Mouse (Mus musculus): ENCODE measurements around the gene Dqx1. TPM values are rescaled to one million over a fixed set of nuclear protein-coding genes. Genes with fewer than 3 reads are reported as not detected.

The Dqx1 gene
- polyA plus RNA-seq, 1 experiment from 2014 or later, result 1.4 TPM

DNA sequence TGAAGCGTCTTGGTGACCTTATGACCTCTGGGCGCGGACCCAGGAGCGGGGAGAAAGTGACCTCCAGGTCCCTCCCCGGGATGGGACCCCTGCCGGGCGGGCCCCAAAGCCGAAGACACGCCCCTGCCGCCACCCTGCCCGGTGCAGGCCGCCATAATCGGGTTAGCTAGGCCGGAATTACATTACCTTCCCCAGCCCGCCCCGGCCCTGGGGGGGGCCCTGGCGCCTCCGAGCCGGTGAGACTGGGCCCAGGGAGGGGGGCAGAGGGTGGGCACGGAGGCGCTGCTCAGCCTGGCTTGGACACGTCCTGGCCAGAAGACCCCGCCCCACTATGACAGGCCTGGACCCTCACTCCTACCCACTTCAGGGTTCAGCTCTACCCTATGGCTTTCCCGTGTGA is 13.6 kb downstream of the Dqx1 start:
- H3K4me1 ChIP-seq (ENCODE audit: control insufficient read depth, insufficient read depth, low read length), result peaks cover 7% of the 10 kb centered on the region; the same call in 1 of the 2 replicates
- ATAC-seq (ENCODE audit: insufficient read depth, low FRiP score, low TSS enrichment), result no peak
- WGBS, result 0% methylated on average over 24 of the region's 24 CpGs
- peak overlapping the region; percentile 23 for H3K4me3 ChIP-seq (ENCODE audit: low read depth, low read length)
- H3K9me3 ChIP-seq (ENCODE audit: control insufficient read depth, low read length), result no peaks in the 10 kb centered on the region
- peak overlapping the region; percentile 27 for H3K4me2 ChIP-seq (ENCODE audit: low read depth)
- no peak overlapping the region; the same call in 1 of the 2 replicates for H3K27ac ChIP-seq (ENCODE audit: low read depth, low read length)
- H3K36me3 ChIP-seq (ENCODE audit: control insufficient read depth, insufficient read depth, low read length), result no peaks in the 10 kb centered on the region
- H3K9ac ChIP-seq (ENCODE audit: low read length), result 0 out of 2 replicates have a peak overlapping the region, but pooled peaks have one; percentile 22
- DNase-seq (ENCODE audit: low spot score), result no peak
- peaks cover 87% of the 10 kb centered on the region for H3K27me3 ChIP-seq (ENCODE audit: control insufficient read depth, insufficient read depth, low read length)

DNA sequence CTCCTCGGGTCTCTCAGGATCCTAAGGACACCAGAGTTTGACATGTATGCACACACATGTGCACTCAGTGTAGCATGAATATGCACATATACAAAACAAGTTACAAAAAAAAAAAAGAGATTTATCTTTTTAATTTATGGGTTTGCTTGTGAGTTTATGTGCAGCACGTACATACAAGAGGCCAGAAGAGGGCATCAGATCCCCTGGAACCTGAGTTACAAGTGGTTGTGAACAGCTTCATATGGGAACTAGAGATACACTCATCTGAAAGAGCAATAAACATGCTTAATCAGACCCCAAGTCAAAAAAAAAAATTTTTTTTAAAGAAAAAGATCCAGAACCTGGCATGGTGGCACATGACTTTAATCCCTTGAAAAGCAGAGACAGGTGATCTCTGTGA is 17.3 kb downstream of the Dqx1 start:
- WGBS, result 34% methylated on average over 2 of the region's 2 CpGs
- no peak overlapping the region for H3K9ac ChIP-seq (ENCODE audit: low read length)

GRCm38 (mm10) chr6:83077630-83078323 is 20.1 kb downstream of the Dqx1 start, which contains the start of gene Pcgf1:
Gene Pcgf1 (plus strand): TSS chr6:83077869.
- Histone ChIP-seq H3K36me3 (ENCODE audit: control insufficient read depth, insufficient read depth, low read length) (no peaks in the 10 kb centered on the region; the same call in 1 of the 2 replicates), H3K4me3 (ENCODE audit: low read depth, low read length) (peak within 1 kb of the TSS; percentile 72), H3K9ac (ENCODE audit: low read length) (peak within 1 kb of the TSS; percentile 77), H3K4me2 (ENCODE audit: low read depth) (peak within 1 kb of the TSS; percentile 98), H3K9me3 (ENCODE audit: control insufficient read depth, low read length) (no peaks in the 10 kb centered on the region), H3K27me3 (ENCODE audit: control insufficient read depth, insufficient read depth, low read length) (peaks cover 28% of the 10 kb centered on the region), H3K27ac (ENCODE audit: low read depth, low read length) (peak within 1 kb of the TSS; percentile 77), H3K4me1 (ENCODE audit: control insufficient read depth, insufficient read depth, low read length) (peaks cover 5% of the 10 kb centered on the region)
- DNase-seq (ENCODE audit: low spot score), result no peak
- under 1% methylated on average over 50 of the region's 54 CpGs for WGBS
- peak; percentile 77 for ATAC-seq (ENCODE audit: insufficient read depth, low FRiP score, low TSS enrichment)

More for the DNA sequence above, 17.3 kb downstream of the Dqx1 start:
- Histone ChIP-seq H3K27me3 (ENCODE audit: control insufficient read depth, insufficient read depth, low read length) (peaks cover 56% of the 10 kb centered on the region), H3K27ac (ENCODE audit: low read depth, low read length) (no peak overlapping the region), H3K4me3 (ENCODE audit: low read depth, low read length) (no peak overlapping the region), H3K36me3 (ENCODE audit: control insufficient read depth, insufficient read depth, low read length) (no peaks in the 10 kb centered on the region), H3K4me2 (ENCODE audit: low read depth) (no peak overlapping the region), H3K9me3 (ENCODE audit: control insufficient read depth, low read length) (no peaks in the 10 kb centered on the region), H3K4me1 (ENCODE audit: control insufficient read depth, insufficient read depth, low read length) (peaks cover 10% of the 10 kb centered on the region)
- ATAC-seq (ENCODE audit: insufficient read depth, low FRiP score, low TSS enrichment) (no peak), DNase-seq (ENCODE audit: low spot score) (no peak)

DNA sequence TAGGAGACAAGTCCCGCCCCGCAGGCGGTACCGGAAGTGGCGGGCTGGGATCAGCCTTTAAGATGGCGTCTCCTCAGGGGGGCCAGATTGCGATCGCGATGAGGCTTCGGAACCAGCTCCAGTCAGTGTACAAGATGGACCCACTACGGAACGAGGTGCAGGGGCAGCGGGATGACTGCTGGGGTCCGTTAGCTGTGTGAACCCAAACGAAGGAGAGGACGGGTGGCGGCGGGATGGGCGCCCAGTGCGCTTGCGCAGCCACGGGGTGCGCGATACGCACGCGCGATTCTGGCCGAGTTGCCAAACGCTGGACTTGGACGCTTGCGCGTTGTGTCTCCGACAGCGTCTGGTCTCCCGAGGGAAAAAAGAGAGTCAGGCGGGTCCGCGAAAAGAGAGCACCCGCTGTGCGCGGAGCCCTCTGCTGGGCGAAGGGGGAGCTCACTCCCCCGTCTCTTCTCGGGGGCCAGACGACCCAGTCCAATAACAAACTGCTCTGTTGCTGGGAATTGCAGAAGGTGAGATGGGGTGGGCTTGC is 20.7 kb downstream of the Dqx1 start:
- peak overlapping the region; percentile 77 for H3K27ac ChIP-seq (ENCODE audit: low read depth, low read length)
- peak overlapping the region; percentile 72 for H3K4me3 ChIP-seq (ENCODE audit: low read depth, low read length)
- peaks cover 5% of the 10 kb centered on the region for H3K4me1 ChIP-seq (ENCODE audit: control insufficient read depth, insufficient read depth, low read length)
- no peaks in the 10 kb centered on the region for H3K9me3 ChIP-seq (ENCODE audit: control insufficient read depth, low read length)
- no peaks in the 10 kb centered on the region; the same call in 1 of the 2 replicates for H3K36me3 ChIP-seq (ENCODE audit: control insufficient read depth, insufficient read depth, low read length)
- peak; percentile 100 for DNase-seq (ENCODE audit: low spot score)
- peaks cover 26% of the 10 kb centered on the region for H3K27me3 ChIP-seq (ENCODE audit: control insufficient read depth, insufficient read depth, low read length)
- ATAC-seq (ENCODE audit: insufficient read depth, low FRiP score, low TSS enrichment), result peak; percentile 89
- peak overlapping the region; percentile 74 for H3K9ac ChIP-seq (ENCODE audit: low read length)
- WGBS, result under 1% methylated on average over 46 of the region's 46 CpGs
- H3K4me2 ChIP-seq (ENCODE audit: low read depth), result peak overlapping the region; percentile 98

DNA sequence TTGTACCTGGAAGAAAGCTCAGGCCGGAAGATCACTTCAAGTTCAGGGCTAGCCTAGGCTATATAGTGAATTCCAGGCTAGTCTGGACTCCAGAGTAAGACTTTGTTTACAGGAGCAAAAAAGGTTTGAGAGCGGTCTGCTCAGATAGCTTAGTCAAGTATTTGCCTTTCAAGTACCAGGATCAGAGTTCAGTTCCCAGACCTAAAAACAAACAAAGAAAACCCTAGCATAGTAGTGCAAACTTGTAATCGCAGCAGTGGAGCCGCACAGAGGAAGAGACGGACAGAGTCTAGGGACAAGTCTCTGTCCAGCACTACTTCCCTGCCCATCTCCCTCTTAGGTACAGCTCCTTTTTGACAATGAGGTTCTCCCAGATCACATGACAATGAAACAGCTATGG is 22.6 kb downstream of the Dqx1 start:
- peaks cover 30% of the 10 kb centered on the region for H3K27me3 ChIP-seq (ENCODE audit: control insufficient read depth, insufficient read depth, low read length)
- no peak overlapping the region for H3K4me3 ChIP-seq (ENCODE audit: low read depth, low read length)

GRCm38 (mm10) chr6:83083497-83083896 is 25.9 kb downstream of the Dqx1 start:
- no peak overlapping the region for H3K27ac ChIP-seq (ENCODE audit: low read depth, low read length)
- no peaks in the 10 kb centered on the region; the same call in 1 of the 2 replicates for H3K36me3 ChIP-seq (ENCODE audit: control insufficient read depth, insufficient read depth, low read length)
- H3K9me3 ChIP-seq (ENCODE audit: control insufficient read depth, low read length), result no peaks in the 10 kb centered on the region
- no peak for DNase-seq (ENCODE audit: low spot score)
- no peak for ATAC-seq (ENCODE audit: insufficient read depth, low FRiP score, low TSS enrichment)
- no peak overlapping the region for H3K9ac ChIP-seq (ENCODE audit: low read length)
- peaks cover 13% of the 10 kb centered on the region for H3K4me1 ChIP-seq (ENCODE audit: control insufficient read depth, insufficient read depth, low read length)
- peaks cover 51% of the 10 kb centered on the region for H3K27me3 ChIP-seq (ENCODE audit: control insufficient read depth, insufficient read depth, low read length)
- 14% methylated on average over 5 of the region's 5 CpGs for WGBS
- H3K4me2 ChIP-seq (ENCODE audit: low read depth), result no peak overlapping the region
- no peak overlapping the region for H3K4me3 ChIP-seq (ENCODE audit: low read depth, low read length)

More for the DNA sequence above, 22.6 kb downstream of the Dqx1 start:
- DNase-seq (ENCODE audit: low spot score) (no peak), ATAC-seq (ENCODE audit: insufficient read depth, low FRiP score, low TSS enrichment) (no peak)
- 96% methylated on average over 5 of the region's 5 CpGs for WGBS
- Histone ChIP-seq H3K9ac (ENCODE audit: low read length) (no peak overlapping the region), H3K36me3 (ENCODE audit: control insufficient read depth, insufficient read depth, low read length) (no peaks in the 10 kb centered on the region; the same call in 1 of the 2 replicates), H3K4me1 (ENCODE audit: control insufficient read depth, insufficient read depth, low read length) (peaks cover 10% of the 10 kb centered on the region), H3K27ac (ENCODE audit: low read depth, low read length) (no peak overlapping the region), H3K9me3 (ENCODE audit: control insufficient read depth, low read length) (no peaks in the 10 kb centered on the region), H3K4me2 (ENCODE audit: low read depth) (no peak overlapping the region)

GRCm38 (mm10) chr6:83084477-83084876 is 26.8 kb downstream of the Dqx1 start:
- no peak overlapping the region for H3K4me2 ChIP-seq (ENCODE audit: low read depth)
- no peaks in the 10 kb centered on the region; the same call in 1 of the 2 replicates for H3K36me3 ChIP-seq (ENCODE audit: control insufficient read depth, insufficient read depth, low read length)
- no peak overlapping the region for H3K27ac ChIP-seq (ENCODE audit: low read depth, low read length)
- H3K27me3 ChIP-seq (ENCODE audit: control insufficient read depth, insufficient read depth, low read length), result peaks cover 59% of the 10 kb centered on the region
- 6% methylated on average over 6 of the region's 6 CpGs for WGBS
- H3K4me1 ChIP-seq (ENCODE audit: control insufficient read depth, insufficient read depth, low read length), result peaks cover 8% of the 10 kb centered on the region; the same call in 1 of the 2 replicates
- no peak overlapping the region for H3K9ac ChIP-seq (ENCODE audit: low read length)
- H3K4me3 ChIP-seq (ENCODE audit: low read depth, low read length), result no peak overlapping the region
- no peaks in the 10 kb centered on the region for H3K9me3 ChIP-seq (ENCODE audit: control insufficient read depth, low read length)
- no peak for DNase-seq (ENCODE audit: low spot score)
- no peak for ATAC-seq (ENCODE audit: insufficient read depth, low FRiP score, low TSS enrichment)

GRCm38 (mm10) chr6:83086121-83087035 is 28.7 kb downstream of the Dqx1 start, which contains the start of gene Lbx2:
Gene Lbx2 (plus strand): TSS chr6:83086367.
- Histone ChIP-seq H3K4me3 (ENCODE audit: low read depth, low read length) (peak within 1 kb of the TSS; percentile 19; the same call in 1 of the 2 replicates), H3K4me2 (ENCODE audit: low read depth) (peak within 1 kb of the TSS; percentile 31; the same call in 1 of the 2 replicates), H3K36me3 (ENCODE audit: control insufficient read depth, insufficient read depth, low read length) (no peaks in the 10 kb centered on the region; the same call in 1 of the 2 replicates), H3K9me3 (ENCODE audit: control insufficient read depth, low read length) (no peaks in the 10 kb centered on the region), H3K27ac (ENCODE audit: low read depth, low read length) (no peak within 1 kb of the TSS), H3K9ac (ENCODE audit: low read length) (0 out of 2 replicates have a peak within 1 kb of the TSS, but pooled peaks have one; percentile 11), H3K27me3 (ENCODE audit: control insufficient read depth, insufficient read depth, low read length) (peaks cover 62% of the 10 kb centered on the region), H3K4me1 (ENCODE audit: control insufficient read depth, insufficient read depth, low read length) (peaks cover 8% of the 10 kb centered on the region; the same call in 1 of the 2 replicates)
- ATAC-seq (ENCODE audit: insufficient read depth, low FRiP score, low TSS enrichment) (no peak), DNase-seq (ENCODE audit: low spot score) (no peak)
- WGBS, result 2% methylated on average over 42 of the region's 42 CpGs
